Mouse (Mus musculus): ENCODE data around the gene Tspan9.

The Tspan9 gene

DNA sequence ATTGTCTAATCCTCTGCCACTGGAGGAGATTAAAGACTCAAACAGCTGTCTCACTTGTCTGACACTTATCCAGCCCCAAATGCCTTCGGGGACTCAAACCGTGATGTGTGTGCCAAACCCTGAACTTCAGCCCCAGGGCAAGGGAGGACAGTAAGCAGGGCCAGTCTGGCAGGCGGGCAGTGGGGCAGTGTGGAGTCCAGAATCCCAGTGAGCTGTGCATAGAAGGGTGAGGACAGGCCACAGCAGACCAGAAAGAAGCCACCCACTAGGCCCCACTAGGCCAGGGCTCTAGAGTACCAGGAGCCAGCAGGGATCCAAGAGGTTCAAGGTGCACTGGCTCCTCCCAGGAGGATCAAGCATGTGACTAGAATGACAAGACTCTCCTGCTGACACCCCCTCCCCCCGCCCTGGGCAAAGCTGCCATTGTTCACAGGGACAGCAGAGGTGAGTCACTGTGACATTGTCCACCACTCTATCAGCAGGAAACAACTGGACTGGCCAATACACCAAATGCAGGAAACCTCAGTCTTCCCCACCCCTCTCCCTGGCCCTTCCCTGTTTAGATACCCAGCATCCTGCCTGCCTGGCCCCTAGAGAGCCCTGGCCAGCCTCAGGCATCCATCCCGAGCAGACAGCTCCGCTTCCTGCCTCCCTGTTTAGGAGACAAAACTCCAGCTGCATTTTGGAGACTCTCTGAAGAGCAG, 40.9 kb downstream of the Tspan9 start:
- peak; percentile 89 for DNase-seq

DNA sequence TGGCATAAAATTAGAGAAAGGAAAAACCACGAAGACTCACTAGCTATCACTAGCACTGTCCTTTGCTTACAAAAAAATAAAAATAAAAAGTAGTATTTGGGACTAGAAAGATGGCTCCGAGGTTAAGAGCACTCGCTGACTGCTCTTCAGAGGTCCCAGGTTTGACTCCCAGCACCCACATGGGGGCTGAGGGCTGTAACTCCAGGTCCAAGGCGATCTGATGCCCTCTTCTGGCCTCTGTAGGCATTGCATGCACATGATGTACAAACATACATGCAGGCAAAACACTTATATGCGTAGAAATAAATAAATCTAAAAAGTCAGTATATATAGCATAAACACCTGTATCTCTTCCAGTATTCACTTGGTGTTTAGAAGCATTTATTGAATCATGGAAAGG, 43.5 kb downstream of the Tspan9 start:
- DNase-seq, result peak; percentile 31

DNA sequence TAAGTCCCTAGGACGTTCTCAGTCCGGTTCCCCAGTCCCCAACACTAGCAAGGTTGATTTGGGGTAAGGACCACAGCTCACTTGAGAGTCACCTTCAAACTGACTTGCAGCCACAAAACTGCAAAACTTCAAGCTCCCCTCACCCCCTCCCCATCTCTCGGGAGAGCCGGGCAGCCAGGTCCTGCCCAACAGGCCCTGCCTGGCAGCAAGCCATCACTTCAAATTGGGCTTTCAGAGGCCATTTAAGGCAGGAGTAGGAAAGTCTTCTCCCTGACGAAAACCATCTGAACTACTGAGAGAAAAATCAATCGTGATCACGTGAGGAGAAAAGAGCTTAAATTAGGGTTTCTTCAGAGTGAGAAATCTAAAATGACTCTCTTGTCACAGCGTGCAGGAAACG, 44.2 kb downstream of the Tspan9 start:
- peak; percentile 54 for DNase-seq

DNA sequence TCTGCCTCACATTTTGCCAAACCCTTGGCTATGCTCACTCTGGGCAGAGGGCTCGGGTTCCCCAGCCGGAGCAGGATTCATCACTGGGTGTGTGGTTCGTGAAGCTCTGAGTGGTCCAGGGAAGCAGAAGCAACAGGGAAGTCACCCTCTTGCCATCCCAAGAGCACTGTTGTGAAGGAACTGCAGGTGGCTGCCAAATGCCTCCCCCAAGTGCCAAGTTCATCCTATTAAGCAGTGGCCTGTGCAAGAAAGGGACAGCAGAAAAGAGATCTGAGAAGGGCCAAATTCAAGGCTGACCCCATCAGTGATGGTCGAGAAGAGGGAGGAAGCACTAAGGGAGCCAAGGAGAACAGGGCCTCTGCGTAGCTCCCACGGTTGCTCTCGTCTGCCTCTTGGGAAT, 46.9 kb downstream of the Tspan9 start:
- no peak for DNase-seq

DNA sequence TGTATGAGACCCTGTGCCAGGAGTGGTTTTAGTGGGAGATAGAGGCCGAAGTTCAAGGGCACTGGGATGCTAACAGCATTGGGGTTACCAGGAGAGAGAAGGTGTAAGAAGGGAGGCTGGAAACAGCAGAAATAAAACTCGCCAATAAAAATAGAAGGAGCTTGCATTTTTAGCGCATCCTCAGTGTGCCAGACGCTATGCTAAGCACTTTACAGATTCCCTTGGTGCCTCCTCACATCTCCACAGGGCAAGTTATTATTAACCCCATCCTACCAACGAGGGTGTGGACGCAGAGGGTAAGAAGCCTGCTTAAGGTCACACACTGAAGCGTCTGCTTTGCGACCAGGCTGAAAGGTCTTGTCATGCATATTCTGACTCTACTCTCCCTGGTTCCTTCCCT, 47.5 kb downstream of the Tspan9 start:
- no peak for DNase-seq

DNA sequence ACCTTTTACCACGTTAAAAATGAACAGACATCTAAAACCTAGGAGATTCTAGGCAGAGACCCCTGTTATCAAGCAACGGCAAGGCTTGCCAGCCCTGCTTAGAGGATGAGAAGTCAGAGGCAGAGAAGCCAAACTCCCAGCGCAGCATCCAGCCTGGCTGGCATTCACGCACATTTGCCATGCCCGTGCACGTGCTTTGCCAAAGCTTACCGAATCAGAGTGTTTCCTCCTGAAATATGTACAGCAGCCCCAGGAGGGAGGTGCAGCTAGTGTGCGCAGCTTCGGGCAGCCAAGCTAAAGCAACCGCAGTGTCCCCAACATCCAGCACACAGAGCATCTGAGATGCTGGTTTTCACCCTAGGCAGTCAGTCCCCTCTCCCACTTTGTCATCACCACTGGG, 48.3 kb downstream of the Tspan9 start:
- DNase-seq, result no peak

DNA sequence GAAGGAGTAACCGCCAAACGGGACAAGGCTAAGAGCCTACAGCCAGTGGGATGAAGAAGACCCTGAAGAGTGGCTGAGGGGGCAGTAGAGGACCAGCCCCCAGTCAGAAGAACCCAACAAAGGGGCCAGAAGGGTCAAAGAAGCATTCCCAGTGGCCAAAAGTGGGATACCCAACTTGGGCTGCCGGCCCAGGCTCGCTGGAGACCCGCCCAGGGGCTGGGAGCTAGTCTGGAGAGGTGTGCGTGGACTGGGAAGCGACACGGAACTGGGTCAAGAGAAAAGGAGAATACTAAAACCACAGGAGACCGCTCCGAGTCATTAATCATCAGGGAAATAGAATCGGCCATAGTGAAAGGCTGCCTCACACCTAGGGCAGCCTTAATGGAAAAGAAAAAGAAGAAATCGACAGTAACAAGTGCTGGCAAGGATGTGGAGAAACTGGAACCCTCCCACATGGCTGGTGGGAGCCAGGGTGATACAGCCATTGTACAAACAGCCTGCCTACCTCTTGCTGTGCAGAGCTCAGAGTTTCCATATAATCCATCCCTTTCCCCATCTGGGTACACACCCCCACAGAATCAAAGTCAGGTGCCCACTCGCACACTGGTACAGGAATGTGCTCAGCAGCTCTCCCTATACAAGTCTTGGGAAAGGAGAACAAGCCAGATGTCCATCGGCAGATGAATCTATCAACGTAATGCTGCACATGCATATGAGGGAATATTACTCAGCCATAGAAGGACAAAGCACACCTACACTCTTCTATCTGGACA, 49.4 kb downstream of the Tspan9 start:
- DNase-seq, result no peak

DNA sequence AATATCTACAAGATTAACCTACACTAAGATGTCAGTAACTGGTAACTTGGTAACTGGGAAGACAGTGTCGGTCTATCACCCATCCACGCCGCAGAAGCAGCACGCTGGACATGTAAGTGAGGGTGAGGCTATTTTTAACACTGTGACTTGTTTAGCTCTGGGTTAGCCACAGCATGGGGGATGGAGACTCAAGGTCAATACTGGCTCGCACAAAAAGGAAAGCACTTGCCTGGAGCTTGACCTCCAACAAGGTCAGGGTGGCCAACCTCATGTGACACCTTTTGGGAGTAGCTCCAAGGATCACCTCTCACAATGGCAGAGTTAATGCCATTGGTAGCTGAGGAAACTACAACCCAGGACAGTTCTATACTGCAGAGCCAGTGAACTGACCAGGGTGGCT, 50.8 kb downstream of the Tspan9 start:
- DNase-seq, result no peak

DNA sequence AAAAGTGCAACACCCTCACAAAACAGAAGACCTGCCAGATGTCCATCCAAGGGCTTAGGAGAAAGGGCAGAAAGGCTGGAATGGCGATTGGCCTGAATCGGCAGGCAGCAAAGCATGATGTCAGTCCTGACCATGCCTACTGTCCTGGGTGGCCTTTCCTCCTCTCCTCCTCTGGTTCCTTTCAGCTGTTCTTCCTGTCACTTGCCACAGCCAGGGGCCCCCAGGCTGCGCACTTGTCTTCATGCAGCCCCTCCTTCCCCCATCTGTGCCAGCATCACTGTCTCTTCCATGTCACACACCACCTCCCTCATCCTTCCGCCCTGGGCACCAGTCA, 51.6 kb downstream of the Tspan9 start:
- no peak for DNase-seq

DNA sequence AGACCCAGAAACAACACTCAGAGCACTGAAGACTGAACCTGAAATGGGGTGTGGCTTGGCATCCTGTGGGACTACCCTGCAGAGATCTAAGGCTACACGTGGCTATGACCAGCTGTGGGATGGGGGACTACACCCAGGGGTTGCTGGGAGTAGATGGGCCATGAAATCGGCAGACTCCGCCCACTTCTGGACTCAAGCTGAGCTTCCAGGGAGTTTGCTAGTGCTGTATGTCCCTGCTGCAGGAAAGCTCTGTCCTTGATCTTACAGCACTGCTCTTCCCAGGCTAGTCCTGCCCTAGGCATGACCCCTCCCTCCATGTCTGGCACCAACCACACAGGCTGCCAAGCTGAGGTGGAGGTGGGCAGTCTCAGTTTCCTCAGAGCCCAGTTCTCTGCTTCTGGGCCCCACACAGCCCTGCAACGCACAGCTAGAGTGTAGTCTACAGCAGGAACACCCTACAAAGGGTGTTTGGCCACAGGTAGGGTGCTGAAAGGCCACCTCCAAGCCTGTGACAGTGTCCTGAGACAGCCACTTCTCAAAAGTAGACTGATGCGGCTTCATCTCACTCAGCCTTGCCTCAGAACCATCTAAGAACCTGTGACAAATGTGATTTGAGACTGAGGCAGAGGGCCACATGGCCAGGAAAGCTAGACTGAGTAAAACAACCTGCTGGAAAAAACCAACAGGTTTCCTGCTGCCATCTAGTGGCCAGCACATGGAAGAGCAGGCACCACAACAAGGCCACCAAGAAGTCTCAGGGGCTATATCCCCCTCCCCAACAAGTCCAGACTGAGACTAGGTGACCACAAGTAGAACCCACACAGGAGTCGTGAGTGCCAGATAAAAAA, 52.2 kb downstream of the Tspan9 start:
- peak; percentile 54 for DNase-seq

DNA sequence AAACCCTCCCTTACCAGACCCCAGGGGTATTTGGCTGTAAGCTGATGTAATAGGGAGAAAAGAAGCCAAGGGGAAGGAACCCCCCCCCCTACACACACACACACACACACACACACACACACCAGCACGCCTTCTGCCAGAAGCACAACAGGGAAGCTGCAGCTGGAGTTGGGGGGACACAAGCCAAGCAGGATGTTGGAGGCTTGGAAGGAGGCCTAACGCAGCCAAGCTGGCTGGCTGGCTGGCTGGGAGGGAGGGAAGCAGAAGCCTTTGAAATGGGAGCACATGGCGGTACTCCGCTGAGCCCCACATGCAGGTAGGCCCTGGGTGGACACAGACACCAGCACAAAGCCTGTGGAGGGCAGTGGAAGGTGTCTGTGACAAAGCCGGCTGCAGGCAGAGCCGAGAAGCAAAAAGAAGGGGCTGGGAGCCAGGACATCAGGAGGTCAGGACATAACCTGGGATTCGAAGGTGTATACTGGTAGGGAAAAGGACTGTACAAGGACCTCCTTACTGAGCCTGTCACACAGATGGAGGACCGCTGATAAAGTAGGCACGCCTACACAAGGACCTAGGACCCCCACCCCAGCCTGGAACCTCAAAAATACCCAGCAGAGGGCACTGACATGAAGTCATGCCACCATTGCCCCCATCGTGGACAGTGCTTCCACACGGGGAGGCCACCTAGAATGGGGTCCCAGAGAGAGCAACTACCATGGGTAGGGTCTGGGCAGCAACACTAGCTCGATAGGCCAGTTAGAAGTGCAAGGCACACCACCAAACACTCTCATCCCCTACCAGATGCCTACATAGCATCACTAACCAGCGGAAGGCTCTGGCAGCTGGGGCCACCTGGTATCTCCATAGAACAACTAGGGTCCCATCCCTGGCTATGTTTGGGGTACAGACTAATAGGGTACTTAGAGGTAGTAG, 53.4 kb downstream of the Tspan9 start:
- DNase-seq, result peak; percentile 87

DNA sequence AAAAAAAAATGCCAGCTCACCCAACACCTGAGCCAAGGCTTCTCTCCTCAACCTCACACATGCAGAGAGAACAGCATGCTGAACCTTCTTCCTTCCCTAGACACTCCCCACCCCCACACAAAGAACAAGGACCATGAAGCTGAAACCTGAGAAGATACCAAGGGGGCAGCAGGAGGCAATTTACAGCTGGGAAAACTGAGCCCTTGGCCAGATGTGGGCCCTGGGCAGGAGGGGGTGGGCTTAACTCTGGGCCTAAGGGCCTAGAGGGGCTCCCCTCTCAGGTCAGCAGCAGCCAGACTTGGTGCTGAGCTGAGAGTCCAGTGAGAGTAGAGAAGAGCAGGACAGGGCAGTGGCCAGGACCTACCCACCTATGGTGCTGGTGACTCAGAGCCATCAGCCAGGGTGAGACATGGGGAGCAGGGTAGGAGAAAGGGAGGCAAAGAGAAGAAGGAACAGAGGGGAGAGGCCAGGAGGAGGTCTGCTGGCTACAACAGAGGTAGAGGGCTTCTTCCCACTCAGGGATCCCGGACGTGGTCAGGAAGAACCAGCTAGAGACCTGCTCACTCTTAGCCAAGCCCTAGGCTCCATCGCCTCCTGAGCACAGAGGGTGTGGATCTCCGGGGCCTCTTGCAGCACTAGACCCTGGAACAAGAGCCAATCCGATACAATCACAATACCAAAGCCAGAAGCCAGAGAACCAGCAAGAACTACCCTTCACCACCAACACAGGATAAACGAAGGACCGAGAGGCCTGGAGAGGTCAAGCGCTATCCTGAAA, 54.5 kb downstream of the Tspan9 start:
- no peak for DNase-seq

DNA sequence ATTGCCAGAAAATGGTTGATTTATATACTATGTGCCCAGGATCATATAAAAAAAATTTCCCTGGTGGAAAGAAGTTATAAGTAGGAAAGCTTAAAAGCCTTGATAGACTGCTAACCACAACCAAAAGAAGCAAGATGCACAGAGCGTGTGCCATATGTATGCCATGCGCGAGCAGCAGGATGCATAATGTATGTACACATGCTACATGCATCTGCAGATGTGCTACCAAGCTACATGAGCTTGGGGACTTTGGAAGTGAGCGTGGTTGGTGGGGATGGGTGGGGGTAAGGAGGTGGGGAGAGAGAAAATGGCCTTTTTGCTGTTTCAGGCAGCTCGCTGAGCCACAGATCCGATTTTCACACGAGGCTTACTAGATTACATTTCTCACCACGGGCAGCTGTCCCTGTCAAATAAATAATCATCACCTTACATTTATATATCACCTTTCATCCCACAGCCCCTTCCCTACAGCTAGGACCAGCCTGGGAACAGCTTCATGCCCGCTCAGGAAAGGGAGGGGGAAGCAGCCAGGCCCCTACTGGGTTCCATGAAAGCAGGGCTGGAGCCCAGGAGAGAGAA, 57.8 kb downstream of the Tspan9 start:
- DNase-seq, result no peak

DNA sequence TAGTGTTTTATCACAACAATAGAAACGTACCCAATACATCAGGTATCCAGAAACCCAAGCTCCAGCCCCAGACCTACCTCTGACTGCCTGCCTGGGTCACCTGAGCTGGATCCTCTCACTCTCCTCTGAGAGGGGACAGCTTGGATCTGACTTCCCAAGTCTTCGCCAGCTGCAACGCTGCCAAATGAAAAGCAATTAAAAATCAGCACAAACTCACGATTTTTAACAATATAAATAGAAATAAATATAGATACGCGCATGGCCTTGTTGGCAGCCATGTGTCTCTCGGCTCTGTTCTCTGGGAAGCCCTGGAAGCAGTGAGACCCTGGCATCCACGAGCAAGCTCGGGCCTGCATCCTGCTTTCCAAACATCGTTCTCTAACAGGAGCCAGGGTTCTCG, 60.1 kb downstream of the Tspan9 start:
- no peak for DNase-seq

DNA sequence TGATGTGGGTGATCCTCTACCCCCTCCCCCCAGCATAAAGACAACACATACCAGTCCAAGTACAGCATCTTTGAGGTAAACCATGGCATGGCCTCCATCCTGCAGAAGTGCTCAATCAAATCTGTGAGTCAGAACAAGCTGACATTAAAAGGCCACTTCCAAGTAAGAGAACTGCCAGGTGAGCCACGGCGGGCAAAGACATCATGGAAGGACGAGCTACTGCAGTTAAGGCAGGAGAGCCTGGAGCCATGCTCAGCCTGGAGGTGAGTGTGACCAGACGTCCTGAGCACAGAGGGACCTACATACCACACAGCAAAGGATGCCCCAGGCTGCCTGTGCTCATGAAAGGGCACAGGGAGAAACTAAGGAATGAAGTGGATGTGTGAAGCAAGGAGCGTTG, 61.6 kb downstream of the Tspan9 start:
- no peak for DNase-seq

DNA sequence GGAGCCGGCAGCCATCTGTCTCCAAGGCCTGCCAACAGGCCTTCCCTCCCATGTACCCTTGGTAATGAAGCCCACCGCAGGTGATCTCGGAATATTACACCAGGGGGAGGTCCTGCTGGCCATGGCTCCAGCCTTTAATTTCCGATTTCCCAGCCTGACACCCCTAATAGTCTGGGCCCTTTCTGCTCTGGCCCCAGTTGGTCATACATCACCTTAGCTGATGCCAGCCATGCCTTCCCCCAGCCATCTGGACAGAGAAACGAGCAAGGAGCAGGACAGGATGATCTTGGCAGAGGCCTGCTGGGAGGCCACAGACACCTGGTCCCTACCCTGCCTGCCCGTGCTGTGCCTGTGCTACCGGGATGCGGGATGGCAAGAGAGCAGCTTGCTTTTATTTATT, 62.1 kb downstream of the Tspan9 start:
- no peak for DNase-seq

DNA sequence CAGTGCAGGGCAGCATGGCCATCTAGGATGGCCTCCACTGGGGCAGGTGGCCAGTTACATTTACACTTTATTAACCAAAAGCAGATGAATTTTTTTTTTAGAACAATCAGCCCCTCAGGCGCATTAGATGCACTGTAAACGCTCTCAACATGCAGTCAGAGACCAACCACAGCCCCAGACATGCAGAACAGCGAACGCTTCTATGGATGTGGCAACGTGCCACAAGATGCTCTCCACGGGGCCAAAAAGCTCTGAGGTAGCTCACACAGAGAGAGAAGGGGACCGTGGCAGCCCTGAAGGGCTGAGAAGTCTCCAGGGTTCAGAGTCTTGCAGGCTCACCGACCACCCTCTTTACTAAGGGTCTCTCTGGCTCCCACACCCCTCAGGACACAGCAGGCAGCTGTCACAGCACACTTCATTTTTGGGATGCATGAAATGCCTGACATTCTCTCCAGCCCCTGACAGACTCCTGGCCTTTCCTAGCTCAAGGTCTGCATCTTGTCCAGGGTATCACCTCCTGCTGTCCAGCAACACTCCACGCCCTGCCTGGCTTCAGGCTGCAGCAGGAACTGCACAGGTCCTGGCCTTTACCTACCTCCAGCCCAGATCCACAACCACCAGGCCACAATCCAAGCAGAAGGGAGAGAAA, 63.7 kb downstream of the Tspan9 start:
- no peak for DNase-seq

DNA sequence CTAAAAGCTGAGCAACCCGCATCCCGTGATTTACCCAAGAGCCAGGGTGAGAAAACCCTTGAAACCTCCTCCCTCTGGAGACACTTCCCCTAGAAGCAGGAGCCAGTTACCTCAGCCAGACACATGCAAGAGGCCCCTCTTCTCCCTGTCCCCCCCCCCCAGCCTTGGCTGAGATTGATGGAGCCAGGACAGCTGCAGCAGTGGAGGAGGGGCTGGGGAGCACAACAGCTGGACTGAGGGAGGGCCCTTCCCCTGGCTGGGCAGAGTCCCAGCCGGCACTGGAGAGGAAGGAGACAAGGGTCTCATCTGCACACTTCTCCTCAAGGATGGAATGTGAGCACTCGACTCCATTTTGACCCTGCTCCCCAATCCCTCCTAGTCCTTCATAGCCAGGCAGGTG, 64.9 kb downstream of the Tspan9 start:
- peak; percentile 62 for DNase-seq

DNA sequence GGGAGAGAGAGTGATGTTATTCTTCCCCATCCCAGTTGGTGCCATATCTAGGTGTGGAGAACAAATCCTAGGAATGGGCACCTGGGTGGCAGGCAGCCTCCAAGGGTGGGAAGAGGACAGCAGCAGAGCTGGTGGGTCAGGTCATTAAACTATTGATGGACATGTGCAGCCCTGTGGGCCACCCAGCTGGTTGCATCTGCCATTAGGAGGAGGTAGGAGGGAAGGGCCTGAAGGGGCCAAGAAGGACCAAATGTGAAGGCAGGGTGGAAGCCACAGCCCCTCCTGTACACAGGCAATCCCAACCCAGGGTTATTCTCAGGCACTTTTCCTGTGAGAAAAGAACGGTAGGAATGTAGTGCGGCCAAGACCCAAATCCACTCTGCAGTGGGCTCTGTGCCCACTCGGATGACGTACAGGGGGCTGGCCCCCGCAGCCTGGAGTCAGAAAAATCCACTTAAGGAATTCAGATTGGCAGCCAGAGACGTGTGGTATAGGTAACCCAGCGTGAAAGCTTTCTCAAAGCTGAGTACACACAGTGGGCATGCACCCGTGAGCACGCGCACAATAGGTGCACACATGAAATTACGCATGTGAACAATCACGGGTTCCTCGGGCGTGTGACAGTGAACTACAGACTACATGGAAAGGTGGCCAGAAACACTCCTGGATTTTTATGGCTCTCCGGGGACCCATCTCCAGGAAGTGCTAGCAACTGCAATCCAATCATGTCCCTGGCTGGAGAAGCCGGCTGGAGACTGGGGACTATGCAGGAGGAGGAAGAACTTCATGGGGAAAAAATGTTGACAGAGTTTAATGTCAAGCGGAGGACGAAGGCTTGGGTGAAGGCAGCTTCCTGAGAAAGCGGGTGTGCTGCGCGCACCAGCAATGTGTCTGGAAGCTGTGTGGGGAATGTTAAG, 67.0 kb downstream of the Tspan9 start:
- DNase-seq, result peak; percentile 54

DNA sequence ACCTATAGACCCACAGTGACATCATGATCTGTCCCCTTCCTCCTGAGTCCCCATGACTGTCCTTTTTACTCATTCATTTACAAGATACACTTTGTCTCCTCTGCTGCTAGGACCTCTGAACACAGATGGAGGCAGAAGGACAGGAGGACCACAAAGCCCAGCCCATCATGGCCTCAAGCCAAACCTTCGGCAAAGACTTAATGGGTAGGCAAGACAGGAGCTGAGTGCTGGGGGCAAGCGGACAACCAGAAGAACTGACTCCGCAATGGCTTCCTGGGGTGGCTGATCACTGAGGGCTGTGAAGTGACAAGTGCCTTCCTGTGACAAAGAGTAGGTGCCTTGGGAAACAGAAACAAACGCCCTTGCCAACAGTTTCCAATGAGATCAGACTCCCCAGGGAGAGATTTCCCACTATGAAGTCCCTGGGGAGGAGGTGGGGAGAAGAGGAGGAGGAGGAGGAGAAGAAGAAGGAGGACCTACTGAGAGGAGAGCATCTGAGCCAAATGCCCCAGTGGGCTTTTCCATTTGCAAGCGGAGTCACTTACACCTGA, 67.9 kb downstream of the Tspan9 start:
- peak; percentile 53 for DNase-seq
